Mouse (Mus musculus) liver, embryonic 13.5 days (tissue): Measurements from ENCODE around the gene Armc3. TPM values are rescaled to one million over a fixed set of nuclear protein-coding genes. Genes with fewer than 3 reads are reported as not detected.

ENCODE experiments used
- ATAC-seq: fragments of 200-750 bp; cut with Nextera tagmentation; 2 replicates; pipeline ENCODE4 v1.8.0; 2017; ENCODE audit warnings: low read depth, mild to moderate bottlenecking, moderate number of reproducible peaks, moderate library complexity
- DNase-seq: peaks from one replicate; pipeline ENCODE4 v3.0.0; 2022
- H3K27ac ChIP-seq: fragments of 300-500 bp; sonication (generic); 2 replicates; pipeline ENCODE4 v1.5.1; 2015; ENCODE audit warnings: moderate library complexity, mild to moderate bottlenecking, inconsistent platforms
- H3K27me3 ChIP-seq: fragments of 300-500 bp; sonication (generic); 2 replicates; pipeline ENCODE4 v1.6.1; 2015; ENCODE audit warnings: mild to moderate bottlenecking, inconsistent platforms
- H3K36me3 ChIP-seq: fragments of 300-500 bp; sonication (generic); 2 replicates; pipeline ENCODE4 v1.6.1; 2015; ENCODE audit warnings: mild to moderate bottlenecking, inconsistent platforms
- H3K4me1 ChIP-seq: fragments of 300-500 bp; sonication (generic); replicated peaks from 2 replicates; pipeline ENCODE4 v1.6.1; 2015; ENCODE audit warnings: inconsistent platforms
- H3K4me2 ChIP-seq: fragments of 300-500 bp; sonication (generic); 2 replicates; pipeline ENCODE4 v1.6.1; 2015; ENCODE audit warnings: inconsistent platforms, mild to moderate bottlenecking, moderate library complexity
- H3K4me3 ChIP-seq: fragments of 300-500 bp; sonication (generic); replicated peaks from 2 replicates; pipeline ENCODE4 v1.5.1; 2015; ENCODE audit warnings: mild to moderate bottlenecking, inconsistent platforms
- H3K9ac ChIP-seq: fragments of 300-500 bp; sonication (generic); 2 replicates; pipeline ENCODE4 v1.6.1; 2015; ENCODE audit warnings: mild to moderate bottlenecking, inconsistent platforms
- H3K9me3 ChIP-seq: fragments of 300-500 bp; sonication (generic); replicated peaks from 2 replicates; pipeline ENCODE4 v1.6.1; 2016; ENCODE audit warnings: inconsistent platforms
- WGBS: fragments of 180-500 bp; shearing (Covaris S2); methylation state at CpG from one replicate; pipeline ENCODE4 v1.1.7; 2015; ENCODE audit not compliant: insufficient replicate concordance; 5-methylcytosine and 5-hydroxymethylcytosine counted together
- polyA plus RNA-seq: library from polyadenylated mRNA; unstranded; fragments of >200 nt; fragmentation: Nextera tagmentation; extraction: Ambion mirVana; gene quantifications from 2 replicates; pipeline ENCODE4 v1.2.1, GENCODE M21; 2015

Gene Armc3
- polyA plus RNA-seq, 1 experiment from 2014 or later: 0.06 TPM

DNA sequence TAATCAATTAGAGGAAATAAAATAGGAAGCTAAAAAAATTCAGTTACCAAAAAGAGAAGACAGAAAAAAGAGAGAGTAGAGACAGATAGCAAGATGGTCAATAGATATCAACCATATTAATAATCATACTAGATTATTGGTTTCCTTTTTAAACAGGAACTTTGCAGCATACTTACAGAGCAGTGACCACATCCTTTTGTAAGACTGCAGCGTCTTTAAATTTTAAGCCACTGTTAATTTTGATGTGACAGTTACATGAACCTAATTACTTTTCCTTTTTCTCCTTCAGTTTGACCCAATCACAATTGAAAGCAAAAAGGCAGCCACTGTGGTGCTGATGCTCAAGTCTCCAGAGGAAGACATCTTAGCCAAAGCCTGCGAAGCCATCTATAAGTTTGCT, 36.1 kb downstream of the Armc3 start:
- ATAC-seq: no peak
- Histone ChIP-seq H3K27ac (no peak overlapping the region), H3K9me3 (no peaks in the 10 kb centered on the region), H3K4me2 (no peak overlapping the region), H3K27me3 (no peaks in the 10 kb centered on the region), H3K9ac (no peak overlapping the region), H3K4me3 (no peak overlapping the region), H3K4me1 (no peaks in the 10 kb centered on the region), H3K36me3 (no peaks in the 10 kb centered on the region)
- WGBS: 53% methylated on average over 2 of the region's 2 CpGs
- no peak for DNase-seq

DNA sequence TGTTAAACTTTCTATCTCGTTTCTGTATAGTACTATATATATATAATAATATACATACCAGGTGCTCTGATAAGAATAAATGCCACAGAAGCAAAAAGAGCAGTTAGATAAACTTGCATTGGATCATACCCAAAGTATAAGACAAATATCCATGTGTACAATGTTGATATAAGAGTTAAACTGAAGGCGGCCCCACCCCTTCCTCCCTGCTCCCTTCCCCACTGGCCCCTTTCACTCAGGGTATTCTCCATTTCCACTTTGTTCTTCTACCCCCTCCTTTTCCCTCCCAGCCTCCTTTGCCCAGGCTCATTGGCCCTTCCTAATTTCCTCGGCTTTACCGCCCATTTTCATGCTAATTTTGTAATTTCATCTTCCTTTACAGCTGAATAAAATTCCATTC, 36.5 kb downstream of the Armc3 start:
- Histone ChIP-seq H3K27me3 (no peaks in the 10 kb centered on the region), H3K9ac (no peak overlapping the region), H3K4me1 (no peaks in the 10 kb centered on the region), H3K36me3 (no peaks in the 10 kb centered on the region), H3K27ac (no peak overlapping the region), H3K4me3 (no peak overlapping the region), H3K9me3 (no peaks in the 10 kb centered on the region), H3K4me2 (no peak overlapping the region)
- DNase-seq (no peak), ATAC-seq (no peak)
- 53% methylated on average over 4 of the region's 4 CpGs for WGBS

DNA sequence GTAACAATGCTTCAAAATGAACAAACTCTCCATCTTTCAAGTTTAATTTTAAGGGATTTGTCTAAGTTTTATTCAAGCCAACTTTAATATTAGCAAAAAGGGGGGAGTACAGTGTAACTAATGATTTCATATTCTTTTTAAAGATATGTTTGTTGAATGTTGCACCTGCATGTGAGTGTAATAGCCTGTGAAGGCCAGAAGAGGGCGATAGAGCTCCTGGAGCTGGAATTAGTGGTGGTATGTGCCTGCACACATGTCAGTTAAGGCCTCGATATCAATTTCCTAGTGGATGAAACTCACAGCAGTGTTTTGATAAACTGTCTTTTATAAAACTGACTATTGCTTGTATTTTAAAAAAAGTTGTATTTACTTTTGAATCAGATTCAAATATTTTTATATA, 39.7 kb downstream of the Armc3 start:
- ATAC-seq: no peak
- WGBS: 53% methylated on average over 2 of the region's 2 CpGs
- Histone ChIP-seq H3K9me3 (no peaks in the 10 kb centered on the region), H3K36me3 (no peaks in the 10 kb centered on the region), H3K9ac (no peak overlapping the region), H3K27me3 (no peaks in the 10 kb centered on the region), H3K4me1 (no peaks in the 10 kb centered on the region), H3K27ac (no peak overlapping the region), H3K4me3 (no peak overlapping the region), H3K4me2 (no peak overlapping the region)
- no peak for DNase-seq

DNA sequence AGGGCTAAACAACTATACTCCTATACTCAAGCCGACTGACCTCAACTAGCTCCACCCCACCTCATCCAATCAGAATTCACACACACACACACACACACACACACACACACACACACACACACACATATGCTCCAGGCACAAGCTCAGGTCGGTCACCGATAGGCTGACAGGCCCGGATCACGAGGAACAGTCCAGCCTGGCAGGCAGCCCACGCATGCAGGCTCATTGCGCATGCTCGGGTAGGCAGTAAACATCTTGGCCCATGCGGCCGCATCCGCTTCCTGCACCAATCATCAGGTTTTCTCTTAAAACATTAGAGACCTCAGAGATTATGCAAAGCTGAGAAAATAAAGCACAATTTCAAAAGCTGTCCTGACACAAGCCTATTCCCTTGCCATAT, 50.5 kb downstream of the Armc3 start:
- H3K27me3 ChIP-seq: no peaks in the 10 kb centered on the region
- H3K9me3 ChIP-seq: no peaks in the 10 kb centered on the region
- no peak overlapping the region for H3K4me2 ChIP-seq
- H3K9ac ChIP-seq: no peak overlapping the region
- ATAC-seq (no peak), DNase-seq (no peak)
- H3K36me3 ChIP-seq: no peaks in the 10 kb centered on the region
- H3K4me3 ChIP-seq: no peak overlapping the region
- H3K4me1 ChIP-seq: no peaks in the 10 kb centered on the region
- H3K27ac ChIP-seq: no peak overlapping the region
- 72% methylated on average over 11 of the region's 11 CpGs for WGBS

GRCm38 (mm10) chr2:19255037-19255436, 55.9 kb downstream of the Armc3 start:
- H3K4me3 ChIP-seq: no peak overlapping the region
- no peak overlapping the region for H3K9ac ChIP-seq
- no peaks in the 10 kb centered on the region for H3K36me3 ChIP-seq
- DNase-seq: no peak
- H3K27ac ChIP-seq: no peak overlapping the region
- 52% methylated on average over 3 of the region's 3 CpGs for WGBS
- no peaks in the 10 kb centered on the region for H3K4me1 ChIP-seq
- H3K9me3 ChIP-seq: no peaks in the 10 kb centered on the region
- no peak overlapping the region for H3K4me2 ChIP-seq
- H3K27me3 ChIP-seq: no peaks in the 10 kb centered on the region
- no peak for ATAC-seq

DNA sequence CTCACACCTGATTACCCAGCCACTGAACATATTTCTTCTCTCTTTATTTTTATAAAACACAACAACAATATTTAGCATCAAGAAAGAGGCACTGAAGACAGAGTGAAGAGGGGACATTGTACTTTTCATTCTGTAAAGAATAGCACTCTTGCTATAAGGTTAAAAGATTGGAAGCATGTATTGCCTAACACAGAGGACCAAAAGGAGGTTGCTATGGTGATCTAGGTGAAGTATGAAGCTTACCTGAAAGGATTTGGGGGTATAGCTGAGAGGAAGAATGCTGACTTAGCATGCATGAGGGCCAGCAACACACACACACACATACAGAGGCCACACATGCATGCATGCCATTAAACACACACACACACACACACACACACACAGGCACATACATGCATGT, 58.2 kb downstream of the Armc3 start:
- Histone ChIP-seq H3K4me2 (no peak overlapping the region), H3K36me3 (no peaks in the 10 kb centered on the region), H3K4me3 (no peak overlapping the region), H3K4me1 (no peaks in the 10 kb centered on the region), H3K9me3 (no peaks in the 10 kb centered on the region), H3K27ac (no peak overlapping the region), H3K27me3 (no peaks in the 10 kb centered on the region), H3K9ac (no peak overlapping the region)
- ATAC-seq (no peak), DNase-seq (no peak)

DNA sequence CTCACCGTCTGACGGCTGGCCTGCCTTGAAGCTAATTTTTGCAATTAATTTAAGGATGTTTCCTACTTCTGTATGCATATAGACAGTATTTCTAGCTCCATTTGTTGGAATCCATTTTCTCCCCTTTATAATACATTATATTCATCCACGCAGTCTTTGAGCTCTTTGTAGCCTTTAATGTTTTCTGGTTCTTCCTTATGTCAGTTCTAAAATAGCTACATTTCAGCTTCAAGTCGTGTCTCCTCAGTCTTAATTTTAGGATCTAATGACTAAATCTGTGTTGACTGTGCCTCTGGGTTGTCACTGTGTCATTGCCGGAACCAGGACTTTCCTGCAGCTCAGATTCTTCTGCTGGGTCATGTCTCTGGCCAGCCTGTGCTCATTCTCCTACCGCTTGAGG, 61.3 kb downstream of the Armc3 start:
- WGBS: 73% methylated on average over 6 of the region's 6 CpGs
- no peaks in the 10 kb centered on the region for H3K9me3 ChIP-seq
- H3K27me3 ChIP-seq: no peaks in the 10 kb centered on the region
- no peaks in the 10 kb centered on the region for H3K4me1 ChIP-seq
- H3K27ac ChIP-seq: no peak overlapping the region
- ATAC-seq: no peak
- no peaks in the 10 kb centered on the region for H3K36me3 ChIP-seq
- no peak overlapping the region for H3K9ac ChIP-seq
- no peak for DNase-seq
- no peak overlapping the region for H3K4me2 ChIP-seq
- H3K4me3 ChIP-seq: no peak overlapping the region

GRCm38 (mm10) chr2:19263375-19263774, 64.3 kb downstream of the Armc3 start:
- ATAC-seq (no peak), DNase-seq (no peak)
- Histone ChIP-seq H3K4me1 (no peaks in the 10 kb centered on the region), H3K27me3 (no peaks in the 10 kb centered on the region), H3K9ac (no peak overlapping the region), H3K27ac (no peak overlapping the region), H3K36me3 (no peaks in the 10 kb centered on the region), H3K9me3 (no peaks in the 10 kb centered on the region), H3K4me2 (no peak overlapping the region), H3K4me3 (no peak overlapping the region)
- WGBS: 48% methylated on average over 5 of the region's 5 CpGs

DNA sequence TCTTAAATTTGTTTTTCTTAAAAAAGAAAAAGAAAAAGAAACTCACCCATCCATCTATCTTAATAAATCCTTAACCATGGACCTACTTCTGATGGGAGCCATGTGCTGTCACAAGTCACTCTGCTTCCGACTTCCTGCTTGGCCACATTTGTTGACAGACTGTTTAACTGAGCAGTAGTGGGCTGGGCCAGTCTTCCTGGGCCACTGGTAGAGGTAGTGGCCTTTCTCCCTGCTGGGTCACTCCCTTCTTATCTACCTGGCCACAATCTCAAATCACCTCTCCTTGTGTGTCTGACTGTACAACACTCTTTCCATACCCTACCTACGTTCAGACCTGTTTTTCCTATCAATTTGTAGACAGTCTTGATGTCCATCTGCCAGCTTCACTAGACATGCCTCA, 66.7 kb downstream of the Armc3 start:
- no peaks in the 10 kb centered on the region for H3K27me3 ChIP-seq
- no peak for ATAC-seq
- no peak overlapping the region for H3K4me2 ChIP-seq
- H3K9me3 ChIP-seq: no peaks in the 10 kb centered on the region
- no peaks in the 10 kb centered on the region for H3K36me3 ChIP-seq
- no peak overlapping the region for H3K27ac ChIP-seq
- H3K9ac ChIP-seq: no peak overlapping the region
- no peaks in the 10 kb centered on the region for H3K4me1 ChIP-seq
- DNase-seq: no peak
- 69% methylated on average over 2 of the region's 2 CpGs for WGBS
- no peak overlapping the region for H3K4me3 ChIP-seq

DNA sequence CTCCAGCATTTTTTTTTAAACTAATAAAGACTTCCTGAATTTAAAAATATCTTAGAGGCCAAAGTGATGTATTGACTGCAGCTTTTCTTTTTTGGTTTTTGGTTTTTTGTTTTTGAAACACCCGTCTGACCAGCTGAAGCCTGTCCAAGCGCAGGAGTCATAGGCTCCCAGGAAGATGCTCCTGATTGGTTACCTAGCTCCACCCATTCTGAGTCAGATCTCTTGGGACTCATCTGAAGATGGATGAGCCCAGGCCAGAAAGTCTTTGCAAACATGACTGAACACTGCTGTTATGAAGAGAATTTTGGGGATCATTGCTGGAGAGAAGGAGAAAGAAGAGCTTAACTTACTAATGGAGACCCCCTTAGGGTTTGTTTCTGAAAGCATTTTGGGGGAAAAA, 68.3 kb downstream of the Armc3 start:
- Histone ChIP-seq H3K4me1 (no peaks in the 10 kb centered on the region), H3K36me3 (no peaks in the 10 kb centered on the region), H3K27ac (no peak overlapping the region), H3K9me3 (no peaks in the 10 kb centered on the region), H3K4me2 (no peak overlapping the region), H3K4me3 (no peak overlapping the region), H3K27me3 (no peaks in the 10 kb centered on the region), H3K9ac (no peak overlapping the region)
- DNase-seq (no peak), ATAC-seq (no peak)
- WGBS: 61% methylated on average over 2 of the region's 2 CpGs

DNA sequence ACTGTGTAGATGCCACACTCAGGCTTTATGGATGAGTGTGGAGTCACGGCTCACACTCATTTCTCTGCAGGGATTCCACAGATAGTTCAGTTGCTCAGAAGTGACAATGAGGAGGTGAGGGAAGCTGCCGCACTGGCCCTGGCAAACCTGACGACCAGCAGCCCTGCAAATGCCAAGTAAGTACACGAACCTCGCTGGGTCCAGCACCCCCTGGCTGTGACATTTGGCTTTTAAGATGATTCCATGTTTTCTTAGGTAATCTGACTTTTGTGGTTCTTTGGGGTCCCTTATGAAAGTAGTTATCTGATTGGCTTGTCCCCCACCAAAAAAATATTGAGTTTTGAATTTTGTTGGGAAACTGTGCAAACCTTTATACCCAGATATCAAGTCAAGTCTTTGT, 70.9 kb downstream of the Armc3 start:
- Histone ChIP-seq H3K27ac (no peak overlapping the region), H3K4me2 (no peak overlapping the region), H3K9me3 (no peaks in the 10 kb centered on the region), H3K4me1 (no peaks in the 10 kb centered on the region), H3K27me3 (no peaks in the 10 kb centered on the region), H3K4me3 (no peak overlapping the region), H3K36me3 (no peaks in the 10 kb centered on the region), H3K9ac (no peak overlapping the region)
- DNase-seq: no peak
- 43% methylated on average over 5 of the region's 5 CpGs for WGBS
- ATAC-seq: no peak

- no peak overlapping the region for H3K4me3 ChIP-seq
- no peak overlapping the region for H3K9ac ChIP-seq
Measured at GRCm38 (mm10) chr2:19270709-19271120, 71.6 kb downstream of the Armc3 start.

GRCm38 (mm10) chr2:19274583-19274982, 75.5 kb downstream of the Armc3 start:
- Histone ChIP-seq H3K27me3 (0 out of 2 replicates have a peak, but pooled peaks cover 4% of the 10 kb centered on the region), H3K9ac (no peak overlapping the region), H3K27ac (no peak overlapping the region), H3K4me2 (no peak overlapping the region), H3K36me3 (no peaks in the 10 kb centered on the region), H3K4me1 (peaks cover 7% of the 10 kb centered on the region), H3K4me3 (no peak overlapping the region), H3K9me3 (no peaks in the 10 kb centered on the region)
- DNase-seq (no peak), ATAC-seq (no peak)
- 53% methylated on average over 2 of the region's 2 CpGs for WGBS

More at GRCm38 (mm10) chr2:19270709-19271120, 71.6 kb downstream of the Armc3 start:
- no peaks in the 10 kb centered on the region for H3K9me3 ChIP-seq
- no peak for ATAC-seq
- no peaks in the 10 kb centered on the region for H3K27me3 ChIP-seq
- DNase-seq: no peak
- 57% methylated on average over 9 of the region's 9 CpGs for WGBS
- H3K4me1 ChIP-seq: peaks cover 2% of the 10 kb centered on the region; the same call in 1 of the 2 replicates
- H3K36me3 ChIP-seq: no peaks in the 10 kb centered on the region
- no peak overlapping the region for H3K27ac ChIP-seq
- H3K4me2 ChIP-seq: no peak overlapping the region
